Mouse (Mus musculus) megakaryocyte progenitor cell, adult 5-6 weeks (primary cell): Measurements from ENCODE around the gene Rab13. TPM values are rescaled to one million over a fixed set of nuclear protein-coding genes. Genes with fewer than 3 reads are reported as not detected.
A peak's percentile ranks its signal among the peaks of the same experiment; 100 is the strongest.
"Not testable (repeated sequence)": the region's sequence is repeated elsewhere in the genome, so short reads cannot be mapped to it uniquely, and the experiment has no call there.

Experiments used
- ATAC-seq: replicated peaks from 2 replicates; pipeline ENCODE4 v1.8.0; 2016; ENCODE audit warnings: mild to moderate bottlenecking, moderate TSS enrichment, inconsistent platforms; ENCODE audit not compliant: poor library complexity
- total RNA-seq, 2 experiments: library from RNA; stranded (forward) in 1 of 2; stranded (reverse) in 1 of 2; fragments of 157-497, 149-512 nt in 1 of 2; fragments of 200-1000 nt in 1 of 2; gene quantifications; 2 replicates each; pipeline versions ENCODE4 v1.2.3 to v1.2.4; 2015 to 2017

Rab13 gene
- total RNA-seq, 2 experiments from 2014 or later: 1.4 to 1.6 TPM

- ATAC-seq: no peak; the same call in 1 of the 2 replicates
These were observed 9.4 kb downstream of the Rab13 start for GRCm38 (mm10) chr3:90222941-90223340.

DNA sequence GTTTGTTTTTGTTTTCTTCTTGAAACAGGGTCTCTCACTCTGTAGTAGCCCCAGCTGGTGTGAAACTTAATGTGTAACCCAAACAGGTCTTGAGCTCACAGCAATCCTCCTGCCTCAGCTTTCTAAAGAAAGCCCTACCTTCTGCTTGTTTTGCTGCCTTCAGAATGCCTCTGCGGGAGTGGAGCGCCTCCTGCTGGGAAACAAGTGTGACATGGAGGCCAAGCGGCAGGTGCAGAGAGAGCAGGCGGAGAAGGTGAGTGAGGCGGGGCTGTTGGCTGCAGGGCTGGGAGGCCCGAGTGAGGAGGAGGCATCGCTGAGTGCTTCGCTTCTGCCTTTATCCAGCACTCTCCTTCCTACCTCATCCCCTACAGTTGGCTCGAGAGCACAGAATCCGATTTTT, 10.8 kb downstream of the Rab13 start:
- no peak for ATAC-seq

- ATAC-seq: peak; percentile 24
These were observed 17.6 kb downstream of the Rab13 start for GRCm38 (mm10) chr3:90231075-90231474.

GRCm38 (mm10) chr3:90231507-90232333, 18.2 kb downstream of the Rab13 start, which contains the start of gene Jtb:
TSS of gene Jtb (plus strand) at chr3:90231597.
- ATAC-seq: peak; percentile 97

- 0 out of 2 replicates have a peak, but pooled peaks have one; percentile 13 for ATAC-seq
These were observed 27.8 kb downstream of the Rab13 start for GRCm38 (mm10) chr3:90241251-90241650.

- peak; percentile 59 for ATAC-seq
These were observed 28.3 kb downstream of the Rab13 start for GRCm38 (mm10) chr3:90241669-90242358.

DNA sequence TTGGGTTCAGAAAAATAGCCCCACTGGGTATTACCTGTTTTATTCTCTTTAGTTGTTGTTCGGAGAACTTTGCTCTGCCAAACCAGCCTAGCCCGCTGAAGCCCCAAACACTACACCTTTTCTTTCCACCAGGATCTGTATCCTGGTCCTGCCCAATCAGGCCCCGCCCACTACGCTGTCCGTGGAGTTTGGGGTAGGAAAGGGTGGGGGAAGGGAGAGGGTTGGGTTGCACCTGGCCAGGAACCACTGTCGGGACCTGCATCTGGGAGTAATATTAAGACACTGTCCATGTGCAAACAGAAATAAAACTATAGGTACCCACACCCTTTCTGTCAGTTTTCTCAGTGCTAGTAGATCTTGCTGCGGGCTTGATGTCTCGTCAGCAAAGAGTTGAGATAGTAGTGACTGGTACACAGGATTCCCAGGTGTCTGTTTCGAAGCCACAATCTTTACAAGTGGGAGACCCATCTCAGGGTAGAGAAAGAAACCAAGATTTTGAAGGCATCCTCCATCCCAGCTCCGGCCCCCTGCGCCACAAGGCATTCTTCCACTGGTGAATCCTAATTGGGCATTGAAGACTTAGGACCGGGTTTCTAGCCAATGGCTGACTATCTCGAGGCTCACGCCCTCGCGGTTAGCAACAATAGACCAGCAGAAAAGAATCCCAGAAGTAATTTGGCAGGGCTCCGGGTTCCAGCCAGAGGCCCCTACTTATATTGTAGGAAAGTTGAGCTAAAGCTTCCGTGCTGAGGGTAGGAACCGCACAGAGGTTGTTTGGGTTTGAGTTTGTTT, 29.7 kb downstream of the Rab13 start, which contains the start of gene Creb3l4:
Gene Creb3l4 (minus strand): TSS at position 529 of the 792 bp plus-strand sequence.
- no peak for ATAC-seq

DNA sequence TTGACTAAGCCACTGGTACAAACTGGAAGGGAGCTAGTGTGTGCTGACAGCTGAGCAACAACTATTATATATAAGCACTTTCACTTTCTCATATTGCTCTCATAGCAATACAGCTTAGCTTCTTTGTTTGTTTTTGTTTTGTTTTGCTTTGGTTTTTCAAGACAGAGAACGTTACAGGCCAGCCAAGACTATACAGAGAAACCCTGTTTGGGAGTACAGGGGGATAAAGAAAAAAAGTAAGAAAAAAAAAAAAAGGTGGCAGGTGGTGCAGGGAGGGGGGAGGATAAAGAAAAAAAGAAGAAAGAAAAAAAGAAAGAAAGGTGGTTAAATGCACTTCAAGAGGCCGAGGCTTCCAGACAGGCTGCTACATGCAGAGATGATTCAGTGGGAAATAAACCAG, 31.9 kb downstream of the Rab13 start:
- no peak for ATAC-seq

- ATAC-seq: peak; percentile 5
These were observed 34.1 kb downstream of the Rab13 start for GRCm38 (mm10) chr3:90247630-90247959.

DNA sequence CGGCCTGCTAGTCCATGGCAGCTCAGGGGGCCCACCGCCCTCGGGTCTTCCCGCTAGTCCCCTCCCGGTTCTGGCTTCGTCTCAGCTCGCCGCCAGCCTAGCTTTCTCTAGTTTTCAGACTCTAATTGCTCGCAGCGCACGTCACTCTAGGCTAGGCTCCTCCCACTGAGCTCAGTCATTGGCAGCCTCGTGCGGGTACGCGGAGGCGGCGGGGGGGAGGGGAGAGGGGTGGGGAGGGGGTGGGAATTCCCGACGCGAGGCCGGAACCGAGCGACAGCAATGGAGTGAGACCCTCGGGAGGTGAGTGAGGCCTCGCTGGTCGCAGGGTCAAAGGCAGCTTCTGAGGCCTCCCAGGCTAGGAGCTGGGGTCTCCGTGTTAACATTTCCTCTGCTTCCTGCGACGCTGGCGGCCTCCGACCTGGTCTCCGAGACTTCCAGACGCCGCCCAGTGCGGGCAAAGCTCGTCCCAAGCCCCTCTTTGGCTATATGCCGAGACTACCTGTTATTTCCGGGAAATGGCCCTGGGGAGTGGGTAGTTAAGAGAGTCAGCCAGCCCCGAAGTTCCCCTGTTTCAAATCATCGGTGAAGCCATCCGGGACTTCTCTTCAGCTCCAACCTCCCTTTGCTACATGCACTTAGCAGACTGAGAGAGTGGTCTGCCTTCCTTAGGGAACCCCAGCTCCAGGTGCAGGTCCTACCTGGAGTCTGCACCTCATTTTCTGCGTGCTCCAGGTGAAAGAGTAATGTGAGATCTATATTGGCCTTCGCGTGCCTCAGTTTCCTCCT, 34.7 kb downstream of the Rab13 start, which contains the start of gene Slc39a1:
Gene Slc39a1 (plus strand): TSS at position 213 of the 786 bp plus-strand sequence.
- ATAC-seq: peak; percentile 96

- ATAC-seq: peak; percentile 36
These were observed 35.2 kb downstream of the Rab13 start for GRCm38 (mm10) chr3:90248746-90249100.

- ATAC-seq: no peak
These were observed 37.3 kb downstream of the Rab13 start for GRCm38 (mm10) chr3:90250791-90251190.

- ATAC-seq: not testable (repeated sequence)
These were observed 38.3 kb downstream of the Rab13 start for GRCm38 (mm10) chr3:90251731-90252226.

GRCm38 (mm10) chr3:90252659-90253058, 39.2 kb downstream of the Rab13 start:
- not testable (repeated sequence) for ATAC-seq

- not testable (repeated sequence) for ATAC-seq
These were observed 39.7 kb downstream of the Rab13 start for GRCm38 (mm10) chr3:90253174-90253573.

DNA sequence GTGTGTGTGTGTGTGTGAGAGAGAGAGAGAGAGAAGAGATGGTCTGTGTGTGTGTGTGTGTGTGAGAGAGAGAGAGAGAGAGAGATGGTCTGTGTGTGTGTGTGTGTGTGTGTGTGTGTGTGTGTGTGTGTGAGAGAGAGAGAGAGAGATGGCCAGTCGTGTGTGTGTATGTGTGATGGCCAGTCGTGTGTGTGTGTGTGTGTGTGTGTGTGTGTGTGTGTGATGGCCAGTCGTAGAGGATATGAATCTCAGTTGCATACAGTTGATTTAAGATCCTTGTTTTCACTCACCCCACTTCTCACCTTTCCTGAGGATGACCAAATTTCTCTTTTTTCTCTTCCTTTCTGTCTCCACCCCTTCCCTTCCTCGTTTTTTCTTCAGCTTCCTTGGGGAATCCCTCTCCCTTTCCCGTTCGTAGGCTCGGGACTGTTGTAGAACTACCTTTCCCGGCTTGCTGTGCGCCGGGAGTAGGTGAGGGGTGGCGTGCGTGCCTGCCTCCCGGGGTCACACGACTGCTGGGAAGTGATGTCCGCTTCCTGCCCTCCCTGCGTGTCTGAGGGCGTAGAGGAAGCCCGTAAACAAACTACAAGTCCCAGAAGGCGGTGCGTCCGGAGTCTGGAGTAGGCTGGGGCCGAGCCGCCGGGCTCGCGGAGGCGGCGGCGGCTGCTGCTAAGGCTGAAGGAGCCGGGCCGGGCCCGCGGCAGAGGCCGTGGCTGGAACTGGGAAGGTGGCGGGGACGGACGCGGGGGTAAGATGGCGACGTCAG, 40.3 kb downstream of the Rab13 start, which contains the start of gene Crtc2:
Gene Crtc2 (plus strand): TSS at position 511 of the 766 bp plus-strand sequence.
- peak; percentile 98 for ATAC-seq

DNA sequence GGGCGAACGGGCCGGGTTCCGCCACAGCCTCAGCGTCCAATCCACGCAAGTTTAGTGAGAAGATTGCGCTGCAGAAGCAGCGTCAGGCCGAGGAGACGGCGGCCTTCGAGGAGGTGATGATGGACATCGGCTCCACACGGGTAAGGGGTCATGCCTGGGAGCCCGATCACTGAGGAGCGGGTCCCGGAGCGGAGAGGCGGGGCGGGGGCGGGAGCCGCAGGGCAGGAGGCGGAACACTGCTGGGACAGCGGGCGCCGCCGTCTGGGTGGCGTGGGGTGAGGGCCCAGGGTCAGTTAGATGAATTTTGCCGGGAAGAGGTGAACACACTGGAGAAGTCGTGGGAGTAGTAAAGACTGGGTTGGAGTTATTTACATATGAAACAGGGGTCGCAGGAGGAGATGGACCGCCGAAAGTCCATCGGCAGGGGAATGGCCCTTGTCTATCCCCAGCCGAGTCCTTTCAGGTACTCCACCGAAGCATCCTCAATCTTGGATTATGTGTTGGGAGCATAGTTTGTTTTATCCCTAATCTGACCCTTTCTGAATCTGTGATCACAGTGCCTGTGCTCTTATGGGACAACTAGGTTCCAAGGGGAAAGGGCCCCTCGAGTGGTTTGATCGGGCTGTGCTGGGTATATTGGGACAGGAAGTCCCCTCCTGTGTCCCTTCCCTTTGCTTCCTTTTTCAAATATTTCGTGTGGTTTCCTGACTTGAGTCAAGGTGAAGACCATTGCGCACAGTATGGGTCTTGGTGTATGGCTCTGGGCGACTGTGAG, 41.1 kb downstream of the Rab13 start:
- peak; percentile 38 for ATAC-seq

GRCm38 (mm10) chr3:90255194-90255565, 41.7 kb downstream of the Rab13 start:
- ATAC-seq: no peak
